Mouse (Mus musculus): ENCODE measurements around the gene Stx16. TPM values are rescaled to one million over a fixed set of nuclear protein-coding genes. Genes with fewer than 3 reads are reported as not detected.

The Stx16 gene
- total and polyA plus RNA-seq, 2 experiments from 2014 or later: 10.5 to 35.4 TPM

GRCm38 (mm10) chr2:174061219-174061618, 14.9 kb upstream of the Stx16 start:
- no peaks in the 10 kb centered on the region for H3K9me3 ChIP-seq (ENCODE audit: low read length)
- 25% methylated on average over 2 of the region's 2 CpGs for WGBS
- no peak for ATAC-seq (ENCODE audit: low FRiP score)
- TF ChIP-seq CTCF (IDR thresholded peaks at IDR 0.05): no peak
- H3K4me2 ChIP-seq (ENCODE audit: low read depth, low read length, poor library complexity, severe bottlenecking): no peak overlapping the region
- no peak overlapping the region for H3K4me3 ChIP-seq (ENCODE audit: low read depth, low read length)
- H3K36me3 ChIP-seq (ENCODE audit: insufficient read depth, low read length): no peaks in the 10 kb centered on the region
- DNase-seq (ENCODE audit: low spot score): no peak
- no peaks in the 10 kb centered on the region for H3K4me1 ChIP-seq (ENCODE audit: insufficient read depth, low read length)
- no peak overlapping the region for H3K9ac ChIP-seq (replicated peaks; ENCODE audit: low read length, poor library complexity, severe bottlenecking)
- no peaks in the 10 kb centered on the region for H3K27me3 ChIP-seq (ENCODE audit: insufficient read depth, low read length)
- no peak overlapping the region for H3K27ac ChIP-seq (ENCODE audit: low read depth, low read length)

DNA sequence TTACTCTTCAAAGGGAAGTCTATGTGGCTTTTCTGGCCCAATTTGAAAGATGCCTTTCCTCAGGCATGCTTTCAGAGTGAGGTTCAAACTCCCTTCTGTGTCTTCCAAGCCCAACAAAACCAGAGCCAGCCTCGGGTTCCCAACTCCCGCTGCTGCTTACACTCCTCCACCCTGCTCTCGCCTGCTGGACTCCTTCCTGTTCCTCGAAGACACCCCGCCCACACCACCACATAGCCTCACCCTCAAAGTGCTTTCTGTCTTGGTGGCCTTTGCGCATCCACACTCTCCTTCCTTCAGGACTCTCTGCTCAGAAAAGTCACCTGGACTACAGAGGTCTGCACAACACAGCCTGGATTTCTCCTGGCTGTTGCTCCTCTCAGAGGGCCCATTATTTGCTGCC, 13.0 kb upstream of the Stx16 start:
- no peak overlapping the region for H3K4me2 ChIP-seq (ENCODE audit: low read depth, low read length, poor library complexity, severe bottlenecking)
- no peak overlapping the region for H3K4me3 ChIP-seq (ENCODE audit: low read depth, low read length)
- DNase-seq (ENCODE audit: low spot score) (no peak), ATAC-seq (ENCODE audit: low FRiP score) (no peak)
- H3K9ac ChIP-seq (replicated peaks; ENCODE audit: low read length, poor library complexity, severe bottlenecking): no peak overlapping the region
- H3K27me3 ChIP-seq (ENCODE audit: insufficient read depth, low read length): no peaks in the 10 kb centered on the region
- H3K36me3 ChIP-seq (ENCODE audit: insufficient read depth, low read length): no peaks in the 10 kb centered on the region
- H3K4me1 ChIP-seq (ENCODE audit: insufficient read depth, low read length): no peaks in the 10 kb centered on the region
- H3K9me3 ChIP-seq (ENCODE audit: low read length): no peaks in the 10 kb centered on the region
- no peak for TF ChIP-seq CTCF (IDR thresholded peaks at IDR 0.05)
- 79% methylated on average over 6 of the region's 6 CpGs for WGBS
- H3K27ac ChIP-seq (ENCODE audit: low read depth, low read length): no peak overlapping the region

DNA sequence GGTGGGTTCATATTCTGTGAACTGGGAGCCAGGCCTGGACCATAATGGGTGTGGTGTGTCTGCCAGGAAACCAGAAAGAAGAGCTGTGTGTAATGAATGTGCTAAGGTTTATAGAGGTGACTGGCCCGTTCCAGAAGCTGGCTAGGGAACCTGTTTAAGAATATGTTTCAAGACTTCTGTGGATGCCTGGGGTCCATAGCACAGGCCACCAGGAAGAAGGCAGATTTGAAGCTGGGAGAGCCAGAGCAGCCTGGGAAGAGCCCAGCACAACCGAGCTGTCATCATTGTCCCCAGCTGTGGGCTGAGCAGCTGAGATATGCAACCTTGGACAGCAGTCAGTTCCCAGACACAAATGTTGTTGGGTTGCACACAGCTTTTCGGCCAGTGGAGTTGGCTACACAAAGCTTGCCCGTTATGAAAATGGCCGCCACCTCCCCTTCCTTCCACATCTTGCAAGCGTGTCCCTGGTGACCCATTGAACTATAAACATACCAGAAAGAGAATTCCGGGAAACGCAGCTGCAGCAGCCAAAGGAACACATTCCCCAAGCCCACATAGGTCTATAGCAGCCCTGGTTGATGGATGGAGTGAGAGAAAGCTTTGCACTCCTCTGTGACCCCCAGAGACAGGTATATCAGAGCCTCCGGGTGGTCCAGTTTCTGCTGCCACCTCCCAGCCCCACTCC, 12.4 kb upstream of the Stx16 start:
- WGBS: 79% methylated on average over 9 of the region's 9 CpGs
- no peaks in the 10 kb centered on the region for H3K4me1 ChIP-seq (ENCODE audit: insufficient read depth, low read length)
- no peak overlapping the region for H3K9ac ChIP-seq (replicated peaks; ENCODE audit: low read length, poor library complexity, severe bottlenecking)
- no peaks in the 10 kb centered on the region for H3K9me3 ChIP-seq (ENCODE audit: low read length)
- no peak for DNase-seq (ENCODE audit: low spot score)
- H3K36me3 ChIP-seq (ENCODE audit: insufficient read depth, low read length): no peaks in the 10 kb centered on the region
- no peak overlapping the region for H3K4me3 ChIP-seq (ENCODE audit: low read depth, low read length)
- TF ChIP-seq CTCF (IDR thresholded peaks at IDR 0.05): no peak
- no peak for ATAC-seq (ENCODE audit: low FRiP score)
- H3K27ac ChIP-seq (ENCODE audit: low read depth, low read length): no peak overlapping the region
- H3K4me2 ChIP-seq (ENCODE audit: low read depth, low read length, poor library complexity, severe bottlenecking): no peak overlapping the region
- H3K27me3 ChIP-seq (ENCODE audit: insufficient read depth, low read length): no peaks in the 10 kb centered on the region

- no peak overlapping the region for H3K4me2 ChIP-seq (ENCODE audit: low read depth, low read length, poor library complexity, severe bottlenecking)
- DNase-seq (ENCODE audit: low spot score) (no peak), ATAC-seq (ENCODE audit: low FRiP score) (no peak)
- TF ChIP-seq CTCF (IDR thresholded peaks at IDR 0.05): no peak
- H3K9ac ChIP-seq (replicated peaks; ENCODE audit: low read length, poor library complexity, severe bottlenecking): no peak overlapping the region
- H3K4me1 ChIP-seq (ENCODE audit: insufficient read depth, low read length): no peaks in the 10 kb centered on the region
- WGBS: 85% methylated on average over 6 of the region's 6 CpGs
- no peaks in the 10 kb centered on the region for H3K9me3 ChIP-seq (ENCODE audit: low read length)
- H3K36me3 ChIP-seq (ENCODE audit: insufficient read depth, low read length): no peaks in the 10 kb centered on the region
- no peaks in the 10 kb centered on the region for H3K27me3 ChIP-seq (ENCODE audit: insufficient read depth, low read length)
- H3K4me3 ChIP-seq (ENCODE audit: low read depth, low read length): no peak overlapping the region
- H3K27ac ChIP-seq (ENCODE audit: low read depth, low read length): no peak overlapping the region
Measured at GRCm38 (mm10) chr2:174067793-174068419, 8.2 kb upstream of the Stx16 start.

DNA sequence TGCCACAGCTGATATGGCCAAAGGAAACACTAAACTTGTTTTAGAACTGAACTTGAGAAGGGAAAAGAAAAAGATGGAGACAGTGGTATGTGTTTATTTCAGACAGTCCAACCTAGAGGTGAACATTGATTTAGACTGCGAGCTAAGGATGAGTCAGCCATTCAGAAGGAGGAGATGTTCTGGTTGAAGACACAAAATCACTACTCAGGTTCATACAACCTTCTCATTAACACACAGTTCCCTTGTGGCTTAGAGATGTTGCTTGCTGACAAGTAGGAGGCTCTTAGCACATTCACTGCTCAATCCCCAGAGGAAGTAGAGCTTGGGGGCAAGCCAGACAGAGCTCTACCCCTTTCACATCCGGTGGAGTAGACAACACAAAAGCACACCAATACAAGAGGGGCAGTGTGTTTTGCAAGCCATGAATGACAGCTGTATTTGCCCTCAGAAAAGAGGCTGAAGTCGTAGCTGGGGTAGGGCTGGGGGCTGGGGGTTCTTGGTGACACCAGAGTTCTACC, 6.5 kb upstream of the Stx16 start:
- Histone ChIP-seq H3K4me2 (ENCODE audit: low read depth, low read length, poor library complexity, severe bottlenecking) (no peak overlapping the region), H3K36me3 (ENCODE audit: insufficient read depth, low read length) (no peaks in the 10 kb centered on the region), H3K27ac (ENCODE audit: low read depth, low read length) (no peak overlapping the region), H3K9me3 (ENCODE audit: low read length) (no peaks in the 10 kb centered on the region), H3K4me3 (ENCODE audit: low read depth, low read length) (no peak overlapping the region), H3K27me3 (ENCODE audit: insufficient read depth, low read length) (no peaks in the 10 kb centered on the region), H3K9ac (replicated peaks; ENCODE audit: low read length, poor library complexity, severe bottlenecking) (no peak overlapping the region), H3K4me1 (ENCODE audit: insufficient read depth, low read length) (no peaks in the 10 kb centered on the region)
- no peak for ATAC-seq (ENCODE audit: low FRiP score)
- no peak for TF ChIP-seq CTCF (IDR thresholded peaks at IDR 0.05)
- 69% methylated on average over 3 of the region's 3 CpGs for WGBS
- no peak for DNase-seq (ENCODE audit: low spot score)

GRCm38 (mm10) chr2:174071406-174071805, 4.7 kb upstream of the Stx16 start:
- 93% methylated on average over 5 of the region's 5 CpGs for WGBS
- DNase-seq (ENCODE audit: low spot score): no peak
- no peak for ATAC-seq (ENCODE audit: low FRiP score)

More at GRCm38 (mm10) chr2:174071406-174071805, 4.7 kb upstream of the Stx16 start:
- Histone ChIP-seq H3K4me3 (ENCODE audit: low read depth, low read length) (no peak overlapping the region), H3K27me3 (ENCODE audit: insufficient read depth, low read length) (no peaks in the 10 kb centered on the region), H3K9me3 (ENCODE audit: low read length) (no peaks in the 10 kb centered on the region), H3K36me3 (ENCODE audit: insufficient read depth, low read length) (no peaks in the 10 kb centered on the region), H3K9ac (replicated peaks; ENCODE audit: low read length, poor library complexity, severe bottlenecking) (no peak overlapping the region), H3K4me1 (ENCODE audit: insufficient read depth, low read length) (peaks cover 5% of the 10 kb centered on the region; the same call in 1 of the 2 replicates), H3K27ac (ENCODE audit: low read depth, low read length) (no peak overlapping the region), H3K4me2 (ENCODE audit: low read depth, low read length, poor library complexity, severe bottlenecking) (no peak overlapping the region)
- no peak for TF ChIP-seq CTCF (IDR thresholded peaks at IDR 0.05)
